ENCODE assay signal across 8 mouse cellular contexts in the genomic region with DNA sequence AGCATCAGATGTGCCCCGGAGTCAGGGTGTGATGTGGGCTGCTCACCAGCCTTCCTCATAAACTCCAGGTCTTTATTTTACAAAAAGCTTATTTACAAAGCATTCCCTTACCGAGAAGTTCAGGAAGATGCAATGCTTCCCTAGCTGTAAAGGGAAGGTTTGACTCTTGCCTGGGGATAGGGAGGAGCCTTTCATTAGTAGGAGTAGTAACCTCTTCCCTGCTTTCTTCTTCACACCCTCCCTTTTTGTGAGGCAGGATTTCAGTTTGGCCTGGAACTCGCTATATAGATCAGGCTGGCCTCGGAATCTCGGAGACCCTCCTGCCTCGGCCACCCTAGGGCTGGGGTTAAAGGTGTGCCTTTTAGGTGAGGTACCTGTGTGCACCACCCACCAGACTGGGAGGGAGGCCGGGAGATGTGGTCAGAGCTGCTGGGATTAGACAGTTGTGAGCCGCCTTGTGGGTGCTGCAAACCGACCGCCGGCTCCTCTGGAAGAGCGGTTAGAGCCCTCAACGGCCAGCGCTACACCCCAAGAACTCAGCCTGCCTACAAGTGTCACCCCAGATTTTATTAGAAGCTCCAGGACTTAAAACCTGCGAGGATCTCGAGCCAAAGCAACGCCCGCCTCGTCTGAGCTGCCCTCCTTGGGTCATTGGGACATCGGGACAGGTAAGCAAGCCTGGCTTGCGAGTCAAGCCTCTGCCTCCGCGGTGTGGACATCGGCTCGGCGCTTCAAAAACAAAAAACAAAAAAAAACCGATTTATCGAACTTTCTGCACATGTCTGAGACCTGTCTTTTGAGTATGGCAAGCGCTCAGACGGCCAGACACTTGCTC. TPM values are rescaled to one million over a fixed set of nuclear protein-coding genes. Genes with fewer than 3 reads are reported as not detected.
DNase-seq lines count a peak whose midpoint lies in the region; ATAC-seq and TF ChIP-seq lines count a peak whose summit lies in the region.

A gene (plus strand): TSS at position 273 of the 835 bp plus-strand sequence.

- ATAC-seq in frontal cortex, adult (ENCODE audit: low TSS enrichment): 0 out of 2 replicates have a peak, but pooled peaks have one; percentile 0
- ATAC-seq in granulocyte monocyte progenitor cell, adult 5-6 weeks (replicated peaks; ENCODE audit: poor library complexity, severe bottlenecking): no peak
- no peak; the same call in none of the 2 replicates for ATAC-seq in intestine, embryonic 16.5 days
- no peak for ATAC-seq in liver, embryonic 11.5 days (replicated peaks; ENCODE audit: low FRiP score)

- TF ChIP-seq CTCF in cortical plate, adult 2 months (IDR thresholded peaks at IDR 0.05; ENCODE audit: extremely low read depth, insufficient read depth, low read length): no peak
- no peak for TF ChIP-seq CTCF in olfactory bulb, adult 2 months (IDR thresholded peaks at IDR 0.05; ENCODE audit: insufficient read depth, low read depth, low read length)

- no peaks in the 10 kb centered on the region for H3K36me3 ChIP-seq in intestine, embryonic 16.5 days (ENCODE audit: control insufficient read depth, insufficient read depth, low read length)
- H3K36me3 ChIP-seq in liver, embryonic 11.5 days (ENCODE audit: control insufficient read depth, insufficient read depth, low read length): no peaks in the 10 kb centered on the region

- TF ChIP-seq POLR2A in cortical plate, adult 2 months (IDR thresholded peaks at IDR 0.05; ENCODE audit: extremely low read depth, insufficient read depth, low read length): no peak
- TF ChIP-seq POLR2A in olfactory bulb, adult 2 months (IDR thresholded peaks at IDR 0.05; ENCODE audit: insufficient read depth, low read depth, low read length): no peak

- H3K27ac ChIP-seq in cortical plate, adult 2 months (ENCODE audit: insufficient read depth, low read length): peak within 1 kb of the TSS; percentile 100
- H3K27ac ChIP-seq in intestine, embryonic 16.5 days (ENCODE audit: low read length): peak within 1 kb of the TSS; percentile 96
- peak within 1 kb of the TSS; percentile 72 for H3K27ac ChIP-seq in liver, embryonic 11.5 days (ENCODE audit: low read depth, low read length)
- peak within 1 kb of the TSS; percentile 91; the same call in 1 of the 2 replicates for H3K27ac ChIP-seq in olfactory bulb, adult 2 months (ENCODE audit: insufficient read depth, low read depth, low read length)

- H3K27me3 ChIP-seq in intestine, embryonic 16.5 days (replicated peaks; ENCODE audit: control insufficient read depth, insufficient read depth, low read length): no peaks in the 10 kb centered on the region
- no peaks in the 10 kb centered on the region for H3K27me3 ChIP-seq in liver, embryonic 11.5 days (replicated peaks; ENCODE audit: control insufficient read depth, insufficient read depth, low read length)

- peak within 1 kb of the TSS; percentile 77 for H3K4me2 ChIP-seq in intestine, embryonic 16.5 days (ENCODE audit: low read depth, low read length)
- peak within 1 kb of the TSS; percentile 90 for H3K4me2 ChIP-seq in liver, embryonic 11.5 days

- peaks cover 5% of the 10 kb centered on the region for H3K4me1 ChIP-seq in cortical plate, adult 2 months (ENCODE audit: control insufficient read depth, insufficient read depth, low read length)
- H3K4me1 ChIP-seq in intestine, embryonic 16.5 days (ENCODE audit: control insufficient read depth, insufficient read depth, low read length): peaks cover 18% of the 10 kb centered on the region
- H3K4me1 ChIP-seq in liver, embryonic 11.5 days (replicated peaks; ENCODE audit: control insufficient read depth, insufficient read depth, low read length): peaks cover 26% of the 10 kb centered on the region
- H3K4me1 ChIP-seq in olfactory bulb, adult 2 months (ENCODE audit: control insufficient read depth, insufficient read depth, low read length): peaks cover 14% of the 10 kb centered on the region

- H3K9ac ChIP-seq in intestine, embryonic 16.5 days (ENCODE audit: low read depth, low read length): peak within 1 kb of the TSS; percentile 98
- H3K9ac ChIP-seq in liver, embryonic 11.5 days (ENCODE audit: low read depth, low read length): peak within 1 kb of the TSS; percentile 96

- DNase-seq in frontal cortex, postnatal 14 days (ENCODE audit: low spot score in 2 of 2): no peak
- DNase-seq in ES-CJ7 (ENCODE audit: low read depth, low spot score): peak; percentile 73
- no peak for DNase-seq in liver, embryonic 11.5 days (ENCODE audit: low spot score)

- no peaks in the 10 kb centered on the region for H3K9me3 ChIP-seq in intestine, embryonic 16.5 days (ENCODE audit: control insufficient read depth, low read length)
- H3K9me3 ChIP-seq in liver, embryonic 11.5 days (ENCODE audit: control insufficient read depth, low read length): no peaks in the 10 kb centered on the region

- peak within 1 kb of the TSS; percentile 92 for H3K4me3 ChIP-seq in cortical plate, adult 2 months (ENCODE audit: insufficient read depth, low read length)
- peak within 1 kb of the TSS; percentile 93 for H3K4me3 ChIP-seq in intestine, embryonic 16.5 days (ENCODE audit: low read length)
- peak within 1 kb of the TSS; percentile 82 for H3K4me3 ChIP-seq in liver, embryonic 11.5 days (ENCODE audit: low read depth, low read length)
- H3K4me3 ChIP-seq in olfactory bulb, adult 2 months (ENCODE audit: insufficient read depth, low read depth, low read length): peak within 1 kb of the TSS; percentile 76

- WGBS in intestine, embryonic 16.5 days: 49% methylated on average over 30 of the region's 30 CpGs
- 44% methylated on average over 30 of the region's 30 CpGs for WGBS in liver, embryonic 11.5 days
- WGBS in olfactory bulb, adult 2 months: 51% methylated on average over 30 of the region's 30 CpGs

RNA-seq across cellular contexts. Expression of the gene that starts here (rescaled TPM):
- polyA plus RNA-seq in cortical plate, adult 2 months (2012; rRNA removed): 38.0 and 39.5 TPM in 2 replicates
- total RNA-seq in granulocyte monocyte progenitor cell, adult 5-6 weeks (2014; fragmentation: Nextera tagmentation): 32.0 and 38.7 TPM in 2 replicates
- total RNA-seq in granulocyte monocyte progenitor cell, adult 5-6 weeks (2017): 39.4 and 55.3 TPM in 2 replicates
- polyA plus RNA-seq in intestine, embryonic 16.5 days (2015; fragmentation: Nextera tagmentation; extraction: Ambion mirVana): 6.4 and 7.3 TPM in 2 replicates
- polyA plus RNA-seq in liver, embryonic 11.5 days (2014; fragmentation: Nextera tagmentation; extraction: Ambion mirVana): 10.3 and 10.5 TPM in 2 replicates
- polyA plus RNA-seq in olfactory bulb, adult 2 months (2012; ENCODE audit: insufficient read depth, insufficient read length, low replicate concordance, missing spikeins): 77.1 TPM in 1 of 2 replicates, not detected in the other
